Comparison of ENCODE assay signal across 8 mouse cellular contexts in the genomic region with DNA sequence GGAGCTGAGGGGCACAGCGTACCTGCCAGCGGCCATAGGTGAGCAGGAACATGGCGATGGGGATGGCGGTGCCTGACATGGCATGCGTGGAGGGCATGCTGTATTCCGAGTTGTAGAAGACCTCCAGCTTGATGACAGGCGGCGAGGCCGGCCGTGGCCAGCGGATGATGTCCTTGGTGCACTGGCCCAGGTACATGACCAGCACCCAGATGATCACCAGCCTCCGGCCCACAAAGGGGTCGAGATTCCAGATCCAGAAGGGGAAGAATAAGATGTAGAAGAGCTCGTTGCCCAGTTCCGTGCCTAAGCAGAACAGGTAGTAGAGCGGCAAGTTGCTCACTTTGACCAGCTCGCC. TPM values are rescaled to one million over a fixed set of nuclear protein-coding genes. Genes with fewer than 3 reads are reported as not detected.
DNase-seq lines count a peak whose midpoint lies in the region; ATAC-seq and TF ChIP-seq lines count a peak whose summit lies in the region.

No protein-coding gene starts in this region.

- no peak overlapping the region for H3K27ac ChIP-seq in midbrain, embryonic 12.5 days (replicated peaks)
- H3K27ac ChIP-seq in thymus, adult 2 months (ENCODE audit: control insufficient read depth, insufficient read depth, low read length) = peak overlapping the region; percentile 65

- ATAC-seq in granulocyte monocyte progenitor cell, adult 5-6 weeks (replicated peaks; ENCODE audit: poor library complexity, severe bottlenecking) = 0 out of 2 replicates have a peak, but pooled peaks have one; percentile 2
- ATAC-seq in midbrain, embryonic 12.5 days (ENCODE audit: low FRiP score, low read depth) = peak; percentile 29

- H3K36me3 ChIP-seq in midbrain, embryonic 12.5 days = no peaks in the 10 kb centered on the region
- H3K36me3 ChIP-seq in thymus, adult 2 months (ENCODE audit: control insufficient read depth, insufficient read depth, low read length) = no peaks in the 10 kb centered on the region

- DNase-seq in embryo, embryonic 10 days (ENCODE audit: low spot score) = peak; percentile 59
- DNase-seq in embryo, embryonic 11 days = no peak
- DNase-seq in A20 (ENCODE audit: low read depth, low spot score) = peak; percentile 76
- DNase-seq in brain, embryonic 14.5 days (ENCODE audit: low read depth) = peak; percentile 49
- DNase-seq in kidney, postnatal 36 days = peak; percentile 39 to 60
- DNase-seq in thymus, adult 2 months = no peak

- H3K4me1 ChIP-seq in midbrain, embryonic 12.5 days = peaks cover 18% of the 10 kb centered on the region
- peaks cover 11% of the 10 kb centered on the region for H3K4me1 ChIP-seq in thymus, adult 2 months (replicated peaks; ENCODE audit: control insufficient read depth, insufficient read depth, low read length)

- H3K4me2 ChIP-seq in midbrain, embryonic 12.5 days (replicated peaks) = peak overlapping the region; percentile 93

- H3K4me3 ChIP-seq in midbrain, embryonic 12.5 days = peak overlapping the region; percentile 67
- H3K4me3 ChIP-seq in thymus, adult 2 months (ENCODE audit: control insufficient read depth, insufficient read depth, low read length) = peak overlapping the region; percentile 99

- WGBS in midbrain, embryonic 12.5 days = 2% methylated on average over 17 of the region's 17 CpGs
- WGBS in thymus, adult 2 months = 0% methylated on average over 17 of the region's 17 CpGs

- H3K9ac ChIP-seq in midbrain, embryonic 12.5 days (replicated peaks) = peak overlapping the region; percentile 83

- TF ChIP-seq CTCF in brain, embryonic 14.5 days (IDR thresholded peaks at IDR 0.05; ENCODE audit: borderline replicate concordance, extremely low read depth, insufficient read depth, insufficient read length) = no peak
- TF ChIP-seq CTCF in thymus, adult 2 months (IDR thresholded peaks at IDR 0.05; ENCODE audit: borderline replicate concordance, control insufficient read depth, extremely low read depth, insufficient read depth, low read length, poor library complexity) = no peak

- H3K9me3 ChIP-seq in midbrain, embryonic 12.5 days = no peaks in the 10 kb centered on the region

- H3K27me3 ChIP-seq in midbrain, embryonic 12.5 days = peaks cover 15% of the 10 kb centered on the region
- H3K27me3 ChIP-seq in thymus, adult 2 months (ENCODE audit: control insufficient read depth, insufficient read depth, low read length) = no peaks in the 10 kb centered on the region

- TF ChIP-seq POLR2A in brain, embryonic 14.5 days (IDR thresholded peaks at IDR 0.05; ENCODE audit: borderline replicate concordance, extremely low read depth, insufficient read depth, insufficient read length, poor library complexity, severe bottlenecking) = no peak
- TF ChIP-seq POLR2A in thymus, adult 2 months (IDR thresholded peaks at IDR 0.05; ENCODE audit: control insufficient read depth, extremely low read depth, insufficient read depth, low read length, poor library complexity) = no peak

RNA-seq across cellular contexts. Expression of a gene that starts 0.7 kb away (rescaled TPM):
- polyA plus RNA-seq in brain, embryonic 14.5 days (2012; rRNA removed) = 13.2 TPM in 2 replicates
- total RNA-seq in granulocyte monocyte progenitor cell, adult 5-6 weeks (2014; fragmentation: Nextera tagmentation) = 43.6 and 52.2 TPM in 2 replicates
- 67.0 and 77.4 TPM in 2 replicates for total RNA-seq in granulocyte monocyte progenitor cell, adult 5-6 weeks (2017)
- 8.5 and 10.6 TPM in 2 replicates for polyA plus RNA-seq in midbrain, embryonic 12.5 days (2016; fragmentation: Nextera tagmentation; extraction: Ambion mirVana)
- 64.9 and 71.0 TPM in 2 replicates for polyA plus RNA-seq in thymus, adult 2 months (2012; rRNA removed)

Comparison
In these comparisons a context has a peak if more than half of its experiments do, and no peak if none do; other contexts are left out.
1. DNase-seq: peak in embryo, embryonic 10 days (single experiment), A20 (single experiment), brain, embryonic 14.5 days (single experiment) and kidney, postnatal 36 days (2 of 2); none in embryo, embryonic 11 days (single experiment) and thymus, adult 2 months (single experiment).